Mouse (Mus musculus): ENCODE data around the gene Ripor1. TPM values are rescaled to one million over a fixed set of nuclear protein-coding genes. Genes with fewer than 3 reads are reported as not detected.

Ripor1 gene
- polyA plus RNA-seq, 1 experiment: 54.8 TPM

- Histone ChIP-seq H3K4me1 (ENCODE audit: control insufficient read depth, insufficient read depth, low read length) (no peaks in the 10 kb centered on the region; the same call in 1 of the 2 replicates), H3K27ac (ENCODE audit: insufficient read depth, low read depth, low read length) (0 out of 2 replicates have a peak overlapping the region, but pooled peaks have one; percentile 51), H3K4me3 (ENCODE audit: insufficient read depth, low read depth, low read length) (peak overlapping the region; percentile 62), H3K36me3 (ENCODE audit: control insufficient read depth, insufficient read depth, low read length) (peaks cover 4% of the 10 kb centered on the region; the same call in 1 of the 2 replicates), H3K27me3 (replicated peaks; ENCODE audit: control insufficient read depth, insufficient read depth, low read length) (no peaks in the 10 kb centered on the region)
- DNase-seq: peak; percentile 90
- TF ChIP-seq POLR2A (IDR thresholded peaks at IDR 0.05; ENCODE audit: low read depth, low read length) (no peak), CTCF (conservative IDR thresholded peaks at IDR 0.05; ENCODE audit: insufficient read depth, insufficient read length, low read depth, low read length) (no peak)
- 26% methylated on average over 50 of the region's 50 CpGs for WGBS
Observed at GRCm38 (mm10) chr8:105613830-105614511, 8.9 kb downstream of the Ripor1 start.

GRCm38 (mm10) chr8:105615942-105616341 lies 10.9 kb downstream of the Ripor1 start:
- Histone ChIP-seq H3K27ac (ENCODE audit: insufficient read depth, low read depth, low read length) (no peak overlapping the region), H3K36me3 (ENCODE audit: control insufficient read depth, insufficient read depth, low read length) (peaks cover 5% of the 10 kb centered on the region; the same call in 1 of the 2 replicates), H3K27me3 (replicated peaks; ENCODE audit: control insufficient read depth, insufficient read depth, low read length) (no peaks in the 10 kb centered on the region), H3K4me3 (ENCODE audit: insufficient read depth, low read depth, low read length) (no peak overlapping the region), H3K4me1 (ENCODE audit: control insufficient read depth, insufficient read depth, low read length) (no peaks in the 10 kb centered on the region; the same call in 1 of the 2 replicates)
- 88% methylated on average over 9 of the region's 9 CpGs for WGBS
- no peak for DNase-seq
- TF ChIP-seq POLR2A (IDR thresholded peaks at IDR 0.05; ENCODE audit: low read depth, low read length) (no peak), CTCF (conservative IDR thresholded peaks at IDR 0.05; ENCODE audit: insufficient read depth, insufficient read length, low read depth, low read length) (no peak)

GRCm38 (mm10) chr8:105617451-105618278 lies 12.6 kb downstream of the Ripor1 start:
- WGBS: 87% methylated on average over 21 of the region's 21 CpGs
- Histone ChIP-seq H3K36me3 (ENCODE audit: control insufficient read depth, insufficient read depth, low read length) (peaks cover 5% of the 10 kb centered on the region; the same call in 1 of the 2 replicates), H3K4me1 (ENCODE audit: control insufficient read depth, insufficient read depth, low read length) (0 out of 2 replicates have a peak, but pooled peaks cover under 1% of the 10 kb centered on the region), H3K27me3 (replicated peaks; ENCODE audit: control insufficient read depth, insufficient read depth, low read length) (no peaks in the 10 kb centered on the region), H3K27ac (ENCODE audit: insufficient read depth, low read depth, low read length) (no peak overlapping the region), H3K4me3 (ENCODE audit: insufficient read depth, low read depth, low read length) (no peak overlapping the region)
- TF ChIP-seq POLR2A (IDR thresholded peaks at IDR 0.05; ENCODE audit: low read depth, low read length): no peak
- no peak for DNase-seq

- H3K27ac ChIP-seq (ENCODE audit: insufficient read depth, low read depth, low read length): no peak overlapping the region
- no peaks in the 10 kb centered on the region for H3K27me3 ChIP-seq (replicated peaks; ENCODE audit: control insufficient read depth, insufficient read depth, low read length)
- TF ChIP-seq CTCF (conservative IDR thresholded peaks at IDR 0.05; ENCODE audit: insufficient read depth, insufficient read length, low read depth, low read length) (no peak), POLR2A (IDR thresholded peaks at IDR 0.05; ENCODE audit: low read depth, low read length) (no peak)
- 0 out of 2 replicates have a peak, but pooled peaks cover 4% of the 10 kb centered on the region for H3K4me1 ChIP-seq (ENCODE audit: control insufficient read depth, insufficient read depth, low read length)
- peaks cover 5% of the 10 kb centered on the region; the same call in 1 of the 2 replicates for H3K36me3 ChIP-seq (ENCODE audit: control insufficient read depth, insufficient read depth, low read length)
- WGBS: 89% methylated on average over 5 of the region's 5 CpGs
- no peak for DNase-seq
- H3K4me3 ChIP-seq (ENCODE audit: insufficient read depth, low read depth, low read length): no peak overlapping the region
Observed at GRCm38 (mm10) chr8:105618279-105618634, 13.2 kb downstream of the Ripor1 start.

- no peak overlapping the region for H3K4me3 ChIP-seq (ENCODE audit: insufficient read depth, low read depth, low read length)
- 90% methylated on average over 19 of the region's 19 CpGs for WGBS
- DNase-seq: no peak
- 0 out of 2 replicates have a peak, but pooled peaks cover 4% of the 10 kb centered on the region for H3K4me1 ChIP-seq (ENCODE audit: control insufficient read depth, insufficient read depth, low read length)
- H3K27ac ChIP-seq (ENCODE audit: insufficient read depth, low read depth, low read length): no peak overlapping the region
- no peak for TF ChIP-seq POLR2A (IDR thresholded peaks at IDR 0.05; ENCODE audit: low read depth, low read length)
- no peak for TF ChIP-seq CTCF (conservative IDR thresholded peaks at IDR 0.05; ENCODE audit: insufficient read depth, insufficient read length, low read depth, low read length)
- no peaks in the 10 kb centered on the region for H3K27me3 ChIP-seq (replicated peaks; ENCODE audit: control insufficient read depth, insufficient read depth, low read length)
- peaks cover 5% of the 10 kb centered on the region; the same call in 1 of the 2 replicates for H3K36me3 ChIP-seq (ENCODE audit: control insufficient read depth, insufficient read depth, low read length)
Observed at GRCm38 (mm10) chr8:105618892-105619591, 14.0 kb downstream of the Ripor1 start.

- Histone ChIP-seq H3K4me1 (ENCODE audit: control insufficient read depth, insufficient read depth, low read length) (0 out of 2 replicates have a peak, but pooled peaks cover 4% of the 10 kb centered on the region), H3K4me3 (ENCODE audit: insufficient read depth, low read depth, low read length) (no peak overlapping the region), H3K27ac (ENCODE audit: insufficient read depth, low read depth, low read length) (no peak overlapping the region), H3K36me3 (ENCODE audit: control insufficient read depth, insufficient read depth, low read length) (peaks cover 5% of the 10 kb centered on the region; the same call in 1 of the 2 replicates), H3K27me3 (replicated peaks; ENCODE audit: control insufficient read depth, insufficient read depth, low read length) (no peaks in the 10 kb centered on the region)
- TF ChIP-seq POLR2A (IDR thresholded peaks at IDR 0.05; ENCODE audit: low read depth, low read length) (no peak), CTCF (conservative IDR thresholded peaks at IDR 0.05; ENCODE audit: insufficient read depth, insufficient read length, low read depth, low read length) (no peak)
- 86% methylated on average over 19 of the region's 19 CpGs for WGBS
- DNase-seq: no peak
Observed at GRCm38 (mm10) chr8:105620211-105620610, 15.2 kb downstream of the Ripor1 start.
